Mouse (Mus musculus): ENCODE measurements around the gene Msi2. TPM values are rescaled to one million over a fixed set of nuclear protein-coding genes. Genes with fewer than 3 reads are reported as not detected.

The Msi2 gene
- total and polyA plus RNA-seq, 2 experiments from 2014 or later = 26.9 to 133 TPM

GRCm38 (mm10) chr11:88471981-88472647 is 246.2 kb downstream of the Msi2 start:
- Histone ChIP-seq H3K27ac (ENCODE audit: low read depth, low read length) (peak overlapping the region; percentile 44; the same call in 1 of the 2 replicates), H3K4me1 (ENCODE audit: insufficient read depth, low read length) (0 out of 2 replicates have a peak, but pooled peaks cover 3% of the 10 kb centered on the region), H3K4me2 (ENCODE audit: low read depth, low read length, poor library complexity, severe bottlenecking) (no peak overlapping the region), H3K27me3 (ENCODE audit: insufficient read depth, low read length) (no peaks in the 10 kb centered on the region), H3K9ac (replicated peaks; ENCODE audit: low read length, poor library complexity, severe bottlenecking) (no peak overlapping the region), H3K36me3 (ENCODE audit: insufficient read depth, low read length) (no peaks in the 10 kb centered on the region), H3K9me3 (ENCODE audit: low read length) (no peaks in the 10 kb centered on the region), H3K4me3 (ENCODE audit: low read depth, low read length) (no peak overlapping the region)
- DNase-seq (ENCODE audit: low spot score) (peak; percentile 86), ATAC-seq (ENCODE audit: low FRiP score) (peak; percentile 69)
- no peak for TF ChIP-seq CTCF (IDR thresholded peaks at IDR 0.05)
- 21% methylated on average over 12 of the region's 12 CpGs for WGBS

GRCm38 (mm10) chr11:88470599-88470998 is 247.7 kb downstream of the Msi2 start:
- Histone ChIP-seq H3K4me1 (ENCODE audit: insufficient read depth, low read length) (0 out of 2 replicates have a peak, but pooled peaks cover 3% of the 10 kb centered on the region), H3K9ac (replicated peaks; ENCODE audit: low read length, poor library complexity, severe bottlenecking) (no peak overlapping the region), H3K4me2 (ENCODE audit: low read depth, low read length, poor library complexity, severe bottlenecking) (no peak overlapping the region), H3K36me3 (ENCODE audit: insufficient read depth, low read length) (no peaks in the 10 kb centered on the region), H3K27me3 (ENCODE audit: insufficient read depth, low read length) (no peaks in the 10 kb centered on the region), H3K27ac (ENCODE audit: low read depth, low read length) (no peak overlapping the region), H3K9me3 (ENCODE audit: low read length) (no peaks in the 10 kb centered on the region), H3K4me3 (ENCODE audit: low read depth, low read length) (no peak overlapping the region)
- ATAC-seq (ENCODE audit: low FRiP score) = no peak
- TF ChIP-seq CTCF (IDR thresholded peaks at IDR 0.05) = no peak
- no peak for DNase-seq (ENCODE audit: low spot score)

DNA sequence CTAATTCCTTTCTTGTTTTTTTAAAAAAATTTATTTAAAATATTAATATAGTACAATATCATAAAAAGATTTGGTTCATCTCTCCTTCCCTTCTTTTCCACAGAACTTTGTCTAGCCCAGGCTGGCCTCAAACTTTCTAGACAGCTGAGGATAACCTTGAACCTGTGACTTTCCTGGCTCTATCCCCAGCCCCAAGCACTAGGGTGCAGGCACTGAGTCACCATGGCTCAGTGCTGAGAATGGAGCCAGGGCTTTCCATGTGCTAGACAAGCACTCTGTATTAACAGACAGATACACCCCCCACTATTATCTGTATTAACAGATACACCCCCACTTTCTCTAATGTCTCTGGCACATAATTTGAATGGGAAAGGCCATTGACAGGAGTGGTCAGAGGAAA is 249.3 kb downstream of the Msi2 start:
- no peak for TF ChIP-seq CTCF (IDR thresholded peaks at IDR 0.05)
- Histone ChIP-seq H3K4me3 (ENCODE audit: low read depth, low read length) (no peak overlapping the region), H3K36me3 (ENCODE audit: insufficient read depth, low read length) (no peaks in the 10 kb centered on the region), H3K4me1 (ENCODE audit: insufficient read depth, low read length) (peaks cover 3% of the 10 kb centered on the region; the same call in 1 of the 2 replicates), H3K27ac (ENCODE audit: low read depth, low read length) (no peak overlapping the region), H3K4me2 (ENCODE audit: low read depth, low read length, poor library complexity, severe bottlenecking) (no peak overlapping the region), H3K27me3 (ENCODE audit: insufficient read depth, low read length) (no peaks in the 10 kb centered on the region), H3K9me3 (ENCODE audit: low read length) (no peaks in the 10 kb centered on the region), H3K9ac (replicated peaks; ENCODE audit: low read length, poor library complexity, severe bottlenecking) (no peak overlapping the region)
- no peak for DNase-seq (ENCODE audit: low spot score)
- ATAC-seq (ENCODE audit: low FRiP score) = no peak

DNA sequence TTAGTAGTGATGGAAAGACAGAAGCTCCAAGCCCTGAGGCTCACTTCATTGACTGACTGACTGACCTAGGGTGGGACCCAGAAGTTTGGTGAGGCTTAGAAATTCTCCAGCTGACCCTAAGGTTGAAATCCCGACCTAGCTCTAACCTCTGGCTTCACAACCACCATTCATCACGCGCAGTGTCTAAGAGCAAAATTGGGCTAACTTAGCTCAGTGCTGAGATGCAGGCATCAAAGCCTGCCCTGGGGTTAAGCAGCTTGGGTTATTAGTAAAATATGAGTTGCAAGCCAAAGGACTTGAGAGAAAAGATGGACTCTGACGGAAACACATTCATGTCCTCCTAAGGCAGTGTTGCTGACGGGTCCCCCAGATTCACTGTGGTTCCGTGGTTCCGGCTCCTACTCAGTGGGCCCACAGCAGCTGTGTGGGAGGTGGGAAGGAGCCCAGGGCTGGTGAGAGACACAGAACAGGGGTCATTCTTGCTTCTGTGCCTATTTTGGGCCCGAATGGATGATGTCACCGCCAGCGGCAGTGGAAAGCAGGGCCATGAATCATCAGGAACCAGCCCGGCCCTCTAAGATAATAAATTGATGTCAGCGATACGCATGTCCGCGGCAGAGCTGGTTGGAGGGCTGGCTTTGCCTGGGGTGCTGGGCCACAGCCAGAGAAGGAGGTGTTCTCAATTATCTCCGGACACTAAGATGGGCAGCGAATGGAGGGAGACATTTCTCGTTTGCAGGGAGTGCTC is 250.6 kb downstream of the Msi2 start:
- Histone ChIP-seq H3K4me3 (ENCODE audit: low read depth, low read length) (no peak overlapping the region), H3K27me3 (ENCODE audit: insufficient read depth, low read length) (no peaks in the 10 kb centered on the region), H3K9me3 (ENCODE audit: low read length) (no peaks in the 10 kb centered on the region), H3K4me2 (ENCODE audit: low read depth, low read length, poor library complexity, severe bottlenecking) (no peak overlapping the region), H3K9ac (replicated peaks; ENCODE audit: low read length, poor library complexity, severe bottlenecking) (no peak overlapping the region), H3K4me1 (ENCODE audit: insufficient read depth, low read length) (peaks cover 6% of the 10 kb centered on the region; the same call in 1 of the 2 replicates), H3K36me3 (ENCODE audit: insufficient read depth, low read length) (no peaks in the 10 kb centered on the region), H3K27ac (ENCODE audit: low read depth, low read length) (no peak overlapping the region)
- DNase-seq (ENCODE audit: low spot score) = no peak
- no peak for ATAC-seq (ENCODE audit: low FRiP score)
- TF ChIP-seq CTCF (IDR thresholded peaks at IDR 0.05) = no peak
- 62% methylated on average over 18 of the region's 18 CpGs for WGBS

DNA sequence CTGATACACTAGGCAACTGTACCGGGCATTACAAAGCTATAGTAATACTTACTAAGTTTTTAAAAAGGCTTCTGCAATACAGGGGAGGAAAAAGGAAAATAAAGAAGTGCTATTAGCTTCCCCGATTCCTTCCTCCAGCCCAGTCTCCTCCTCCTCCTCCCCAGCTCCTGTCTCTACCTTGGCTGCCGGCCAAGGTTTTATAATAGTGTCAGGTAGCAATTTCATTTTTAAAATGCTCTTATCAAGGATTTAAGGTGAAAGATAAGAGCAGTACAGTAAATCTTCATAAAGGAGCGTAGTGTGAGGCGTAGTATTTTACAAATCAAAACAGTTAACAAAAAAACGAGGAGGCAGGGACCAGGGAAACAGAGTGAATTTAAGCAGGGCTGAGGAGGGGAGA is 254.4 kb downstream of the Msi2 start:
- H3K9me3 ChIP-seq (ENCODE audit: low read length) = no peaks in the 10 kb centered on the region
- H3K4me2 ChIP-seq (ENCODE audit: low read depth, low read length, poor library complexity, severe bottlenecking) = no peak overlapping the region
- no peak for TF ChIP-seq CTCF (IDR thresholded peaks at IDR 0.05)
- no peak overlapping the region for H3K9ac ChIP-seq (replicated peaks; ENCODE audit: low read length, poor library complexity, severe bottlenecking)
- no peaks in the 10 kb centered on the region for H3K27me3 ChIP-seq (ENCODE audit: insufficient read depth, low read length)
- no peaks in the 10 kb centered on the region for H3K36me3 ChIP-seq (ENCODE audit: insufficient read depth, low read length)
- ATAC-seq (ENCODE audit: low FRiP score) = no peak
- 68% methylated on average over 6 of the region's 6 CpGs for WGBS
- peaks cover 6% of the 10 kb centered on the region; the same call in 1 of the 2 replicates for H3K4me1 ChIP-seq (ENCODE audit: insufficient read depth, low read length)
- H3K4me3 ChIP-seq (ENCODE audit: low read depth, low read length) = no peak overlapping the region
- DNase-seq (ENCODE audit: low spot score) = no peak
- no peak overlapping the region for H3K27ac ChIP-seq (ENCODE audit: low read depth, low read length)

DNA sequence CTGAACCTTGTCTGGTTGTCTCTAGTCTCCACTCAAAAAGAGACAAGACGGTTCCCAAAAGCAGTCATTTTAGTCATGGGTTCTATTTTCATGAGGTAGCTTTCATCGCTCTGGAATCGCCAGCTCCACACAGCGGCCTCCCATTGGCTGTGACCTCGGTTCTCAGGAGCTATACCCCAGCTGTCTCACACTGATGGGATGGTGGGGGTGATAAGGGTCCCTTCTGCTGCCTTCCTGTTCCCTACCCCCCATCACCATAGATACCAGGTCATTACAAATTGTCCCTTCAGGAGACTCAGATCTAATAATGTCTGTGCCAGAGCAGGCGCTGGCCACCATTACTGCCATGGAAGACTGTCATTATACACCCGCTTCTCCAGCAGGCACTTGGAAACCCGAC is 255.5 kb downstream of the Msi2 start:
- ATAC-seq (ENCODE audit: low FRiP score) = no peak
- 71% methylated on average over 8 of the region's 8 CpGs for WGBS
- Histone ChIP-seq H3K27me3 (ENCODE audit: insufficient read depth, low read length) (no peaks in the 10 kb centered on the region), H3K36me3 (ENCODE audit: insufficient read depth, low read length) (no peaks in the 10 kb centered on the region), H3K9ac (replicated peaks; ENCODE audit: low read length, poor library complexity, severe bottlenecking) (no peak overlapping the region), H3K27ac (ENCODE audit: low read depth, low read length) (no peak overlapping the region), H3K4me3 (ENCODE audit: low read depth, low read length) (no peak overlapping the region), H3K9me3 (ENCODE audit: low read length) (no peaks in the 10 kb centered on the region), H3K4me1 (ENCODE audit: insufficient read depth, low read length) (peaks cover 6% of the 10 kb centered on the region; the same call in 1 of the 2 replicates), H3K4me2 (ENCODE audit: low read depth, low read length, poor library complexity, severe bottlenecking) (no peak overlapping the region)
- no peak for DNase-seq (ENCODE audit: low spot score)
- no peak for TF ChIP-seq CTCF (IDR thresholded peaks at IDR 0.05)
